Mouse (Mus musculus) embryonic facial prominence, embryonic 14.5 days (tissue): ENCODE data around the gene AB124611. TPM values are rescaled to one million over a fixed set of nuclear protein-coding genes. Genes with fewer than 3 reads are reported as not detected.

Experiments
- ATAC-seq: fragments of 200-750 bp; cut with Nextera tagmentation; 2 replicates; pipeline ENCODE4 v1.8.0; 2017; ENCODE audit warnings: low read depth, moderate number of reproducible peaks, moderate TSS enrichment
- DNase-seq: peaks from one replicate; pipeline ENCODE4 v3.0.0-alpha.2; 2015; ENCODE audit warnings: low spot score
- H3K27ac ChIP-seq: fragments of 300-500 bp; sonication (generic); replicated peaks from 2 replicates; pipeline ENCODE4 v1.5.1; 2014; ENCODE audit warnings: low read depth, mild to moderate bottlenecking, low read length, moderate library complexity
- H3K27me3 ChIP-seq: fragments of 300-500 bp; sonication (generic); replicated peaks from 2 replicates; pipeline ENCODE4 v1.6.1; 2014; ENCODE audit warnings: low read length; ENCODE audit not compliant: control insufficient read depth, insufficient read depth
- H3K36me3 ChIP-seq: fragments of 300-500 bp; sonication (generic); 2 replicates; pipeline ENCODE4 v1.6.1; 2014; ENCODE audit warnings: low read length, mixed read lengths; ENCODE audit not compliant: control insufficient read depth, insufficient read depth
- H3K4me1 ChIP-seq: fragments of 300-500 bp; sonication (generic); 2 replicates; pipeline ENCODE4 v1.6.1; 2014; ENCODE audit warnings: antibody characterized with exemption, low read length; ENCODE audit not compliant: control insufficient read depth, insufficient read depth
- H3K4me2 ChIP-seq: fragments of 300-500 bp; sonication (generic); 2 replicates; pipeline ENCODE4 v1.6.1; 2014; ENCODE audit warnings: low read depth, mild to moderate bottlenecking, low read length, moderate library complexity, mixed read lengths
- H3K4me3 ChIP-seq: fragments of 300-500 bp; sonication (generic); 2 replicates; pipeline ENCODE4 v1.5.1; 2014; ENCODE audit warnings: low read depth, mild to moderate bottlenecking, low read length
- H3K9ac ChIP-seq: fragments of 300-500 bp; sonication (generic); 2 replicates; pipeline ENCODE4 v1.6.1; 2014; ENCODE audit warnings: low read depth, mild to moderate bottlenecking, low read length, moderate library complexity, mixed read lengths
- H3K9me3 ChIP-seq: fragments of 300-500 bp; sonication (generic); 2 replicates; pipeline ENCODE4 v1.6.1; 2016; ENCODE audit warnings: low read length; ENCODE audit not compliant: control insufficient read depth
- WGBS: fragments of 180-500 bp; shearing (Covaris S2); extraction: QIAGEN DNeasy Blood & Tissue Kit; methylation state at CpG from one replicate; pipeline ENCODE4 v1.1.7; 2014; 5-methylcytosine and 5-hydroxymethylcytosine counted together
- polyA plus RNA-seq: library from polyadenylated mRNA; unstranded; fragments of >200 nt; fragmentation: Nextera tagmentation; extraction: Ambion mirVana; gene quantifications from 2 replicates; pipeline ENCODE4 v1.2.1, GENCODE M21; 2014

The AB124611 gene
- polyA plus RNA-seq, 1 experiment from 2014 or later, result 2.1 TPM

GRCm38 (mm10) chr9:21547075-21547941 lies 21.3 kb downstream of the AB124611 start:
- Histone ChIP-seq H3K9me3 (no peaks in the 10 kb centered on the region), H3K4me1 (peaks cover 19% of the 10 kb centered on the region), H3K36me3 (peaks cover 19% of the 10 kb centered on the region), H3K27ac (peak overlapping the region; percentile 99), H3K9ac (peak overlapping the region; percentile 99), H3K4me2 (peak overlapping the region; percentile 77), H3K27me3 (no peaks in the 10 kb centered on the region), H3K4me3 (peak overlapping the region; percentile 88)
- ATAC-seq (peak; percentile 1; the same call in 1 of the 2 replicates), DNase-seq (peak; percentile 81)
- 0% methylated on average over 22 of the region's 66 CpGs for WGBS

GRCm38 (mm10) chr9:21551049-21551448 lies 25.1 kb downstream of the AB124611 start:
- H3K9ac ChIP-seq, result no peak overlapping the region
- no peaks in the 10 kb centered on the region for H3K9me3 ChIP-seq
- H3K4me1 ChIP-seq, result peaks cover 9% of the 10 kb centered on the region
- H3K4me3 ChIP-seq, result no peak overlapping the region
- DNase-seq (no peak), ATAC-seq (no peak)
- 92% methylated on average over 2 of the region's 2 CpGs for WGBS
- H3K27ac ChIP-seq, result no peak overlapping the region
- no peaks in the 10 kb centered on the region for H3K27me3 ChIP-seq
- no peak overlapping the region for H3K4me2 ChIP-seq
- H3K36me3 ChIP-seq, result peaks cover 23% of the 10 kb centered on the region

- Histone ChIP-seq H3K27ac (no peak overlapping the region), H3K9me3 (no peaks in the 10 kb centered on the region), H3K36me3 (peaks cover 32% of the 10 kb centered on the region), H3K4me3 (no peak overlapping the region), H3K9ac (no peak overlapping the region), H3K4me2 (no peak overlapping the region), H3K27me3 (no peaks in the 10 kb centered on the region), H3K4me1 (peaks cover 4% of the 10 kb centered on the region)
- DNase-seq, result no peak
- WGBS, result 86% methylated on average over 6 of the region's 6 CpGs
- ATAC-seq, result no peak
Observed at GRCm38 (mm10) chr9:21553607-21554273, 27.8 kb downstream of the AB124611 start.

GRCm38 (mm10) chr9:21555198-21555742 lies 29.3 kb downstream of the AB124611 start:
- Histone ChIP-seq H3K9ac (no peak overlapping the region), H3K9me3 (no peaks in the 10 kb centered on the region), H3K27ac (no peak overlapping the region), H3K4me1 (no peaks in the 10 kb centered on the region), H3K27me3 (no peaks in the 10 kb centered on the region), H3K4me2 (no peak overlapping the region), H3K4me3 (no peak overlapping the region), H3K36me3 (peaks cover 31% of the 10 kb centered on the region)
- DNase-seq (no peak), ATAC-seq (no peak)
- 88% methylated on average over 6 of the region's 6 CpGs for WGBS

DNA sequence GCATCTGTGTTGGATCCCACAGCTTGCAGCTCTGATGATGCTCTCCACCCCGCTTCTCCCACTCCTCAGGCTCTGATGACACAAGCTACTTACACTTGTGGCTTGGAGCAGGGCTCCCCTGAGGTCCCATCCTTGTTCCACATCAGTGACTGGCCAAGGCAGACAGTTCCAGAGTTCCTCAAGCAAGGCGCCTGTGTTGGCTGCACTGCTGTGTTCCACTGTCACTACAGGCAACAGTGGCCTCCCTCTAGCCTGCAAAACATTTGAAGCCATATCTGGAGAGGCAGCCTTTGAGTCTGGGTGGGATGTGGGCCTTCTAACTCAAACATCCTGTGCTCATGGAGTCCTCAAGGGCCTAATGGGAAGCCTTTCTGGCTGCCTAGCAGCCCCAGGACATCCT lies 31.0 kb downstream of the AB124611 start:
- H3K36me3 ChIP-seq, result peaks cover 30% of the 10 kb centered on the region

GRCm38 (mm10) chr9:21557556-21557955 lies 31.6 kb downstream of the AB124611 start:
- H3K27ac ChIP-seq, result no peak overlapping the region
- no peaks in the 10 kb centered on the region for H3K4me1 ChIP-seq
- H3K9me3 ChIP-seq, result no peaks in the 10 kb centered on the region
- H3K4me2 ChIP-seq, result no peak overlapping the region
- DNase-seq (no peak), ATAC-seq (no peak)
- no peak overlapping the region for H3K9ac ChIP-seq
- H3K4me3 ChIP-seq, result no peak overlapping the region
- WGBS, result 80% methylated on average over 2 of the region's 2 CpGs
- no peaks in the 10 kb centered on the region for H3K27me3 ChIP-seq
- peaks cover 34% of the 10 kb centered on the region for H3K36me3 ChIP-seq

More for the DNA sequence above, 31.0 kb downstream of the AB124611 start:
- Histone ChIP-seq H3K4me2 (no peak overlapping the region), H3K4me1 (no peaks in the 10 kb centered on the region), H3K9ac (no peak overlapping the region), H3K9me3 (no peaks in the 10 kb centered on the region), H3K27ac (no peak overlapping the region), H3K27me3 (no peaks in the 10 kb centered on the region), H3K4me3 (no peak overlapping the region)
- no peak for ATAC-seq
- 95% methylated on average over 2 of the region's 2 CpGs for WGBS
- no peak for DNase-seq

DNA sequence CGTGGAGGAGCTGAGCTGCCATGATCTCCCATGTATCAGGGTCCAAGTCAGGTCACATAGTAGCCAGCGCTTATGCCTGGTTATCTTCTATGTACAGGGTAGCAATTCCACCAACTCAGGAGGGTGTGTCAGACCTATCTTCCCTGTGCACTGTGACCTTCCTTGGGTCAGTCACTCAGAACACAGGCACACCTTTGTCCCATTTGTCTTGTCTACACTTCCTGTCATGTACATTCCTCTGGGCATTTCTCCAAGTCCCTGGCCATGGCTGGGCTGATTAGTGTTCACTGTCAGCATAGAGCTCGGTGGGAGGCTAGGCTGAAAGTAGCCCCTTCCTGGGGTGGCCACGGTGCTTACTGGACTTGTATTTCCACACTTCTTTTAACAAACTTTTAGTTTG lies 32.4 kb downstream of the AB124611 start:
- DNase-seq, result no peak
- 86% methylated on average over 4 of the region's 4 CpGs for WGBS
- Histone ChIP-seq H3K27me3 (no peaks in the 10 kb centered on the region), H3K9me3 (no peaks in the 10 kb centered on the region), H3K27ac (no peak overlapping the region), H3K4me3 (no peak overlapping the region), H3K4me1 (no peaks in the 10 kb centered on the region), H3K9ac (no peak overlapping the region), H3K36me3 (peaks cover 35% of the 10 kb centered on the region), H3K4me2 (no peak overlapping the region)
- no peak for ATAC-seq

- no peaks in the 10 kb centered on the region for H3K27me3 ChIP-seq
- ATAC-seq (no peak), DNase-seq (no peak)
- H3K4me2 ChIP-seq, result no peak overlapping the region
- H3K9me3 ChIP-seq, result no peaks in the 10 kb centered on the region
- no peak overlapping the region for H3K27ac ChIP-seq
- no peak overlapping the region for H3K9ac ChIP-seq
- no peaks in the 10 kb centered on the region for H3K4me1 ChIP-seq
- no peak overlapping the region for H3K4me3 ChIP-seq
- peaks cover 30% of the 10 kb centered on the region for H3K36me3 ChIP-seq
- 97% methylated on average over 3 of the region's 3 CpGs for WGBS
Observed at GRCm38 (mm10) chr9:21559151-21559550, 33.2 kb downstream of the AB124611 start.
